Mouse (Mus musculus) naive thymus-derived CD4-positive, alpha-beta T cell, adult 2 months (primary cell): ENCODE measurements around the gene Macrod1.
A peak's percentile ranks its signal among the peaks of the same experiment; 100 is the strongest.

ENCODE experiments used
- DNase-seq: peaks from one replicate; pipeline ENCODE4 v3.0.0-alpha.2; 2011; ENCODE audit warnings: low read depth

Gene Macrod1

GRCm38 (mm10) chr19:7200427-7200826 is 143.8 kb downstream of the Macrod1 start:
- DNase-seq: no peak

DNA sequence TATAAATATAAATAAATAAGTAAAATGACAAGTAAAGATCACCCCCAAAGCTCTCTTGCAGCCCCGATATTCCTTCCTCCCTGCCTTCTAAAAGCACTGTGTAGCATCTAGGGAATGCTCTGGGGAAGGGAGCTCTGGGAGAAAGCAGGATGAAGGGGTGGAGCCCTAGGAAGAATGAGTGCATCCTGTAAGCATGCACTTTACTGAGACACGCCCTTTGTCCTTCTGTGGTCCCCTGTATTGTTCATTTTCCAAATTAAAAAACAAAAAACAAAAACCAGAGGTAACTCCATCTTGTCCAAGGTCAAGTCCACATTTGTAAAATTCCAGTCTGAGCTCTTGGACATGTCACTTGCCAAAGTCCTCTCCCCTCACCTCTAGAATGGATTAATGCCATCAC is 148.3 kb downstream of the Macrod1 start:
- DNase-seq: no peak

GRCm38 (mm10) chr19:7205326-7205725 is 148.7 kb downstream of the Macrod1 start:
- DNase-seq: no peak

- DNase-seq: peak; percentile 95
Measured at GRCm38 (mm10) chr19:7205753-7206736, 149.4 kb downstream of the Macrod1 start, which contains the start of gene Otub1. Gene Otub1 (minus strand): TSS chr19:7206316.

DNA sequence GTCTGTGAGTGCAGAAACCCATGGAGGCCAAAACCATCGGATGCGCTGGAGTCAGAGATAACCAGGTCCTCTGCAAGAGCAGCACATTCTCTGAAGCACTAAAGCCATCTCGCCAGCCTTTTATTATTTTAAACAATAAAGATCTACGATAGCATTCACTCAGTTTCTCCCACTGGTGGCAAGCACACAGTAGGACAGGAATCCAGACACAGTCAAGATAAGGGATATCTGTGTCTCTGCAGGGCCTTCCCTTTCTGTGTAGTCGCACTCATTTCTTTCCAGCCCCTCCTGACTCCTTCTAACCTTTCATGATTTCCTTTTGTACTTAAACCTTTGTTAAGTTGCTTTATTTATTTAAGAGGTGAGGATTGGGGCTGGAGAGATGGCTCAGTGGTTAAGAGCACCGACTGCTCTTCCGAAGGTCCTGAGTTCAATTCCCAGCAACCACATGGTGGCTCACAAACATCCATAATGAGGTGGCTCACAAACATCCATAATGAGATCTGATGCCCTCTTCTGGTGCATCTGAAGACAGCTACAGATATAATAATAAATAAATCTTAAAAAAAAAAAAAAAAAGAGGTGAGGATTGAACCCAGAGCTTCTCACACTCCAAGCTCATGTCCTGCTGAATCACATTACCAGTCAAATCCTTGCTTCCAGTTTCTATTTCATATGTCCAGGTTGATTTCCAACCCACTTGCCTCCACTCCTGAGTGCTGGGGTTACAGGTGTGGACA is 153.5 kb downstream of the Macrod1 start:
- no peak for DNase-seq

- no peak for DNase-seq
Measured at GRCm38 (mm10) chr19:7212216-7212615, 155.6 kb downstream of the Macrod1 start.

GRCm38 (mm10) chr19:7213010-7213409 is 156.4 kb downstream of the Macrod1 start:
- no peak for DNase-seq

- no peak for DNase-seq
Measured at GRCm38 (mm10) chr19:7214484-7214883, 157.9 kb downstream of the Macrod1 start.

GRCm38 (mm10) chr19:7217162-7217925 is 160.7 kb downstream of the Macrod1 start, which contains the start of gene Cox8a:
Gene Cox8a (minus strand): TSS chr19:7217616.
- peak; percentile 94 for DNase-seq

GRCm38 (mm10) chr19:7217926-7218267 is 161.3 kb downstream of the Macrod1 start:
- DNase-seq: no peak

DNA sequence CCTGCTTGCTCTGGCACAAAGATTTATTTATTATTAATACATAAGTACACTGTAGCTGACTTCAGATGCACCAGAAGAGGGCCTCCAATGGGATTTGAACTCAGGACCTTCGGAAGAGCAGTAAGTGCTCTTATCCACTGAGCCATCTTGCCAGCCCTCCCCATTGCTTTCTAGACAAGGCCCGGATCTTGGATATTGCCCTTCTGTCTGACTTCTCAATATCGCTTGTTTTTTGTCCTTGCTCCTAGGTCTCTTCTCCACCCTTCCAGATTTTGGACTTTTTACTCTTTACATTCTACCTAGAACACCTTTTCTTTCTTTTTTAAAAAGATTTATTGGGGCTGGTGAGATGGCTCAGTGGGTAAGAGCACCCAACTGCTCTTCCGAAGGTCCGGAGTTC is 162.1 kb downstream of the Macrod1 start:
- DNase-seq: no peak

- DNase-seq: no peak
Measured at GRCm38 (mm10) chr19:7222196-7222595, 165.6 kb downstream of the Macrod1 start.

DNA sequence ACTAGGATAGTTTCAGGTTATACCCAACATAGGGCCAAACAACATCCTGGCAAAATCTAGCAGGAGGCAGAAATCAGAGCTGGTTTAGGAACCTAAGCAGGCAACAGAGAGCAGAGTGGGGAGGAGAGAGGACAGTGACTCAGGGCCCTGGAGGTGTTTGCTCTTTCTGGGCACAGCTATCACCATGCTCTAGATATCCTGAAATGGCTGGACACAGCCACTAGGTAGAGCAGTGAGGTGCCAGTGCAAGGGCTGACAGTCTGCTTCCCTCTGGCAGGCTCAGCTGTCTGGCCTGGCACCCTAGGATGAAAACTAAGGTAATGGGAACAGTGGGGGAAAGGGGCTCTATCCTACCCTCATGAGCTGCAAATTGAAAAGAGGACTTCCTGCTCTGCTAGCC is 166.9 kb downstream of the Macrod1 start:
- no peak for DNase-seq

DNA sequence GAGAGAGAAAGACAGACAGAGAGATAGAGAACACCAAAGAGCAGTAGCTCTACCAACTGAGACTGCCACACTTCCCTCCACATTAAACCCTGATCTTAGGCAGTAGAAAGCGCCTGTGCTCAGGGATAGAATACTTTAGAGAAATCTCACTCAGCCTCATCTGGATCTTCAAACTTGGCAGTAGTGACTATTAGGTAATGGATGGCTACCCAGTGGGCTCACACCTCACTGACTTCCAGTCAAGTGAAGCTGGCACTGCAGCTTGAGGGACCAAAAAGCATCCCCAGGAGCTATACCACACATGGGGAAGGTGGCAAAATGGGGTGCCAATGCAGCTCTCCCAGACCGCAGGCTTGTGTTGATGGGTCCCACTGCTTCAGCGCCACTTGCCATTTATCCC is 167.6 kb downstream of the Macrod1 start:
- DNase-seq: no peak

GRCm38 (mm10) chr19:7225096-7225690 is 168.6 kb downstream of the Macrod1 start:
- no peak for DNase-seq

GRCm38 (mm10) chr19:7226511-7226914 is 169.9 kb downstream of the Macrod1 start:
- DNase-seq: no peak

DNA sequence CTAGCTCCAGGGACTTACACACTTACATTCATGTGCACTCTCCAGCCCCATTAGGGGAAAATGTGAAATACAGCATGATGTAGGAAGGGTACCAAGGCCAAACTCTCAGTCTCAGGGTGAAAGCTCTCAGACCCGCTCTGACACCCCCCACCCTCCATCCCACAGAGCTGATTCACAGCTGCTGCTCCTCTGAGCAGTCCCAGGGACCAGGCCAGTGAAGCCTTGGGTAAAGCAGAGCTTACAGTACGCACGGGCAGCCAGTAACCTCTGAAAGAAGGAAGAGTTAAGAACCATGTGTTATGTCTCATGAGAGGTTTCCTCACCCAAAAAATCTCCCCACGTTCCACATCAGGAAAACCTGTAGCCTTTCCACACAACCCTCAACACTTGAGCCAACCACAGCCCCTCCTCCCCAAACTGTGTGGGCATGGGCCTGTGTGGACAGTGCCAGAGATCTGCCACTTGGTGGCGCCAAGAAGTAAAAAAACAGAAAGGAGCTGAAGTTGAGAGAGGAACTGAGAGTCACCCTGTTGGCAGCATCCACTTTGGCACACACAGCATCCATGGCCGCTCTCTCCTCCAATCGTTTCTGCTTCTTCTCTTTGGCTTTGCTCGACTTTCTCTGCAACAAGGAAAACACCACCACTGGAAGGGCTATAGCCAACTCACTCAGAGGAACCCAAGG is 178.1 kb downstream of the Macrod1 start:
- DNase-seq: peak; percentile 87

DNA sequence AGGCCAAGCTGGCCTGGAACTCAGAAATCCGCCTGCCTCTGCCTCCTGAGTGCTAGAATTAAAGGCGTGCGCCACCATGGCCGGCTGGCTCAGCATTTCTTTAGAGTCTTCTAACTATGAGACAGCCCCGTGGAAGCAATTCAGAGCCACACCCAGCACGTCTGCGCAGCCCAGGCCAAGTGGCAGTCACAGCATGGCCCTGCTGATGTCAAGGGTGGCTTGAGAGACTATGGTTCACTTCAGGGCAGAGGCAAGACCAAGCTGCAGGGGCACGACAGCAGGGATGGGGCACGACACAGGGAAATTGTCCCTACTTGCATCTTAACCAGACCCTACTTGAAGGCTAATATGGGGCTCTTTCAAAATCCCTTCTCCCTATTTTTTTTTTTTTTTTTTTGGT is 178.9 kb downstream of the Macrod1 start:
- no peak for DNase-seq

DNA sequence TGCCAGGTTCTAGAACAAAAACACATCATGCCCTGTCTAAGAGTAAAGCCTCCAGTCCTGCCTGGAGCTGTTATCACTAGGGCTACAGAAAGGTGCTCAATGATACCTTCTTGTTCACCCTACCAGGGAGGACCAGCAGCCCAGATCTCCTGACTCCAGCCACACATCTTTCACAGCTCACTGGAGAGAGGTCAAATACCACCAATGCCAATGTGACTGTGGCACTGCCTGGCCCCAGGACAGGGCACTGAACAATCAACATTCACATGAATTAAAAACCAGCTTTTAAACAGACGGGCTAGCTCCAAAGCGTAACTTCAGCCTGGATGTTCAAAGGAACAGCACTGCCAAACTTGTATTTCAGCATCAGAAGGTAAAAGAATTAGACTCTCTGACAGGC is 179.4 kb downstream of the Macrod1 start:
- DNase-seq: no peak

DNA sequence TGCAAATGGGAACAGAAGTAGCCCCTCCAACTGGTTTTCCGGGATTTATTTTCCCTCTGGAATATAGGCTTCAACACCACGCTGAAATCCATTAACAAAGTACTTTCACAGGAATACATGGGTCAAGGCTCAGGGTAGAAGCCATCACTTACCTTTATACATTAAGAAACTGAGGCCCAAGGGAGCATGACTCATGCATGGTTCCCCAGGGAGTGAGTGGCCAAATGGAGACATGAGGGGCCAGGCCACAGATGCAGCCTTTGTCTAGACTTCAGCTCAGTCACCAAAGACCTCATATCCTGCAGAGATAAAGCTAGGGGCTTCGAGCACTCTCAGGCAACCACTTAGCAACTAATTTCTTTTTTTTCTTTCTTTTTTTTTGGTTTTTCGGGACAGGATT is 180.1 kb downstream of the Macrod1 start:
- no peak for DNase-seq

DNA sequence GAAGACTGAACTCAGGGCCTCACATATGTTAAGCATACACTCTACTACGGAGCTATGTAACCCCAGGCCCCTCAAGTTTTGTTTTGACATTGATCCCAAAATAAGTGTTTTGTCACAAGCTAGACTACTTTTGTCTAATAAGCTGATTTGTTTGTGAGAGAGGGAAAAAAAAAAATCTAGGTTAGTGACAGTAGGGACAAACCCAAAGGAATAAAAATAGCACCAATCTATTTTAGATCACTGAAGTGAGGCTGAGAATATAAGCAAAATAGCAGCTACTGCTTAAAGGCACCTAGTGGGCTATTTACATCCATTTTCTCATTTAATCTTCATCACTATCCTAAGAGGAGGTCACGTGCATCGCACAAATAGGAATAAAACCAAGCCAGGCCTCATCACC is 183.0 kb downstream of the Macrod1 start:
- no peak for DNase-seq
